Mouse (Mus musculus) brain, embryonic 14.5 days (tissue): ENCODE measurements around the gene Slit2. TPM values are rescaled to one million over a fixed set of nuclear protein-coding genes. Genes with fewer than 3 reads are reported as not detected.

ENCODE experiments used
- DNase-seq: peaks from one replicate; pipeline ENCODE4 v3.0.0-alpha.2; 2011; ENCODE audit warnings: low read depth
- CTCF ChIP-seq: fragments of 200-500 bp; IDR thresholded peaks from 2 replicates; pipeline ENCODE4 v1.5.1; 2012; ENCODE audit warnings: inconsistent platforms, mild to moderate bottlenecking, moderate library complexity, borderline replicate concordance; ENCODE audit not compliant: insufficient read depth, insufficient read length; ENCODE audit errors: extremely low read depth
- POLR2A ChIP-seq: fragments of 200-500 bp; IDR thresholded peaks from 2 replicates; pipeline ENCODE4 v1.6.1; 2012; ENCODE audit warnings: mild to moderate bottlenecking, inconsistent platforms, borderline replicate concordance; ENCODE audit not compliant: poor library complexity, insufficient read depth, insufficient read length, severe bottlenecking; ENCODE audit errors: extremely low read depth
- polyA plus RNA-seq: library from polyadenylated mRNA; depleted of rRNA; stranded (reverse); fragments of >200 nt; gene quantifications from 2 replicates; pipeline ENCODE4 v1.2.3, GENCODE M21; 2012

Slit2 gene
- polyA plus RNA-seq, 1 experiment = 31.8 TPM

DNA sequence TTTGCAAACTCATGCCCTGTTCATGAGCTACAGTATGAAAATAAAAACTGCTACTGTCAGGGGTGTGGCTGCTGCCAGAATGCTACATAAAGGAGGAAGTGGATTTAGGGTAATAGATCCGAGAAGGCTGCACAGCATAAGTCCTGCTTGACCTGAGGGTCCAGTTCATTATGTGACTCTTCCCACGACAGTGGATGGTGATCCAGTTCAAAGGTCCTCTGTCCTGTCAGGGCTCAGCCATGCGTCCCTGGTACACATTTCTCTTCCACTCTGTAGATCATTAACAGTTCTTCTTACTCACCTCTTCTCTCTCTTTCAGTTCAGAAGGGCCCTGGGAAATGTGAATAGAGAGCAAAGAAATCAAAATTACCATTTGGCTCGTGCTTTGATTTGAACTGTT lies 265.4 kb downstream of the Slit2 start:
- TF ChIP-seq POLR2A = no peak
- DNase-seq = no peak

DNA sequence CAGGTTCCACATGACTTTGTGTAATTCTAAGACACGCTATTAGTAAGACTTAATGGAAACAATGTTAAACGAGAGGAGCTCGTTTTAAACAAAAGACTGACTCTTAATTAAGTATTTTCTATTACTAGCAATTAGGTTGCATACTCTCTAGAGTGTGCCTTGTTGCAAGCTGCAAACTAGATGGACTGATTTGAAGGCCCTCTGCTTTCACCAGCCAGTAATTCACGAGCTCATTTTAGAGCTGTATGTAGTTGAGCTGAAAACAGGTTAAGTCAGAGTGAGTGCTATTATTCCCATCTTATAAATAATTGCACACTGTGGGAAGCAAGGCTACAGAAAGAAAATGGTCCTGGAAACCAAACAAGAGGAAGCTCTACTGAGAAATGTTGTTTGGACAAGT lies 294.6 kb downstream of the Slit2 start:
- no peak for TF ChIP-seq CTCF
- no peak for TF ChIP-seq POLR2A
- peak; percentile 25 for DNase-seq

DNA sequence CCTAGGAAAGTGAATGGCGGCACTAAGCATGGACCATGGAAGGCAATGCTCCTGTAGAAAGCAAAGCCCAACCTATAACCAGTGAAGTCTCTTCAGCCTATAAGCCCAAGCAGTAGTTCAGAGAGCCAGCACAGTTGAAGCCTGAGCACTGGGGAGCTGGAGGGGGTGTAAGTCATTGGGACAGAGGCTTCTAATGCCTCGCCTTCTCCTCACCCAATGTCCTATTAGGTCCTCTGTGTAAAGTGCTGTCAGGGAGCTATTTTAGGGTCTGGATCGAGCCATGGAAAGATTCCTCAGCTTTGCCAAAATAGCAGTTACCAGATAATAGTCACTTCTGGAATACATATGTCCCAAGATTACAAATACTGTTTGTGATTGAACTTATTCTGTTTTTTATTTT lies 318.2 kb downstream of the Slit2 start:
- TF ChIP-seq CTCF (no peak), POLR2A (no peak)
- DNase-seq = no peak

DNA sequence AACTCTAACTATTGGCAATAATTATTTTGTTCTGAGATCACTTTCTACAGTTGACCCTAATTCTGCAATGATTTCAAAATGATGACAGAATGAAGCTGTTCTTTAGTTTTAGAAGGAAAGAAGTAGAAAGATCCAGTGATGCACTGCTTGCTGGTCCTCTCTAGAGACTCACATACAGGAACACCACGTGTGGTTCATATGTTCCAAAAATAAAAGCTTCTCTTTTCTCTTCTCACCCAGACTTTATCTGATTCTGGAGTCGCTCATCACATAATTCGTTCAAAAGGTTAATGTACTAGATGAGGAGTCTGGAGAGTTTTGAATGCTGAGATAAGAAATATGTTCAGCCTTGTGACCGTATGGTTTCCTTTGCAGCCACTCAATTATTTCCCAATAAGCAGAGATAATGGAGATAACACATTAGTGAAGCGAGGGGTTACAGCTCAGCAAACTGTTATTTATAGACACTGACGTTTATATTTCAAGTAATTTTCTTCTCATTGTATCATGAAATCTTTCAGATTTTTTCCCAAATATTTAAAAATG lies 332.2 kb downstream of the Slit2 start:
- DNase-seq = no peak
- TF ChIP-seq POLR2A (no peak), CTCF (no peak)

DNA sequence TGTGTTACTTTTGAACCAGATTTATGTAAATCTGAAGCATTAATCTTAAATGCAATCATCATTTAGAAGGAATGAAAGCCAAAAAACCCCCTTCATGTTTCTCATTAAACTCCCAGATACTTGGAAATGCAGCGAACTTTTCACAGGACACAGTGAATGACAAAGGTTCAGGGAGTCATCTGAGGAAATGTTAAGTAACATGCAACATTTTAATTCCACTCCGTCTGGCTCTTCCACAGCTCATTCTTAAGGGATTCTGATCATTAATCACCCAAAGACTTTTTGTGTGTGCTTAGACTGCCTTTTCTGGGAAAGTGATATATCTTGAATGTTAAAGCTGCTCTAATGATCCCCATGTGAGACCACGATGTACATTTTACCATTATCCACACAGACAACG lies 337.7 kb downstream of the Slit2 start:
- no peak for DNase-seq
- no peak for TF ChIP-seq POLR2A
- no peak for TF ChIP-seq CTCF

DNA sequence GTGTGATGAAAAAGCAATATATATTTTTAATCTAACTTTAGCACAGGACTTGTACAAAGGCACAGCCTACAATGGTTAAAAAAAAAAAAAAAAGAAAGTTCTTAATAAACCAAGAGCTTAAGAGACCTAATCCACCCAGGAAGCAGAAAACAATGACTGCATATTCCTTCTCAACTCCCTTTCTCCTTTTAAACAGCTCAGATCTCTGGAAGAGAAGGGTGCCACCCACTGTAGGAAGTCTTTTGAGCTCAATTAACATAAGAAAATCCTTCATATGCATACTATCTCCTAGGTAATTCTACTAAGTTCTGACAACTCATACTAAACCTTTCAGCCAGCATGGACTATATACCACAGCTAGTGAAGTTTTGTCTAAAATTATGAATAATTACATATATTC lies 343.3 kb downstream of the Slit2 start:
- DNase-seq = no peak
- TF ChIP-seq CTCF (no peak), POLR2A (no peak)

DNA sequence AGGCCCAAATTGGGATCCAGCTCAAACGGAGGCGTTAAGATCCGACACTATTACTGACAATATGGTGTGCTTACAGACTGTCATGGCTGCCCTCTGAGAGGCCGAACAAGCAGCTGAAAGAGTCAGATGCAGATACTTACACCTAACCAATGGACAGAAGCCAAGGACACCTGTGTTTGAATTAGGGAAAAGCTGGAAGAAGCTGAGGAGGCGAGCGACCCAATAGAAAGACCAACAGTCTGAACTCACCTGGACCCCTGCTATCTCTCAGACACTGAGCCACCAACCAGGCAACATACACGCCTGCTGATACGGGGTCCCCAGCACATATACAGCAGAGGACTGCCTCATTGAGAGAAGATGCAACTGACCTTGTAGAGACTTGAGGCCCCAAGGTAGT lies 344.7 kb downstream of the Slit2 start, which contains the start of gene 5730480H06Rik:
5730480H06Rik (plus strand) TSS at position 301 of the 400 bp plus-strand sequence.
- TF ChIP-seq CTCF = no peak
- TF ChIP-seq POLR2A = no peak

DNA sequence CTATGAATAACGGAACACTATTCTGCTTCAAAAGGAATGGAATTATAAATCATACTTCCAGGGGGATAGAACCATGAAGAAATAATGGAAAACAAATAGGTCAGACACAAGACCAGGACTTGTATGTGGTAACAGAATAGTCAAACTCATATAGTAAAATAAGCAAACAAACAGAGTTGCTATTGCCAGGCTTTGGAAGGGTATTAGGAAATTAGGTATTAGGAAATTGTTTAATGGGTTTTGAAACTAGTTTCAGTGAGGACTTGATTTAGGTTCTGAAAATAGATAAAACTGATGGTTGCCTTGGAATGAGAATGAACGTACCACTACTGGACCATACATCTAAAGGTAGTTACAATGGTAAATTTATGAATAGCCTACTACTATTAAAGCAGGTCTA lies 346.8 kb downstream of the Slit2 start:
- TF ChIP-seq POLR2A = no peak
- TF ChIP-seq CTCF = no peak
- DNase-seq = no peak

More for the DNA sequence above, 344.7 kb downstream of the Slit2 start, which contains the start of gene 5730480H06Rik:
- no peak for DNase-seq

DNA sequence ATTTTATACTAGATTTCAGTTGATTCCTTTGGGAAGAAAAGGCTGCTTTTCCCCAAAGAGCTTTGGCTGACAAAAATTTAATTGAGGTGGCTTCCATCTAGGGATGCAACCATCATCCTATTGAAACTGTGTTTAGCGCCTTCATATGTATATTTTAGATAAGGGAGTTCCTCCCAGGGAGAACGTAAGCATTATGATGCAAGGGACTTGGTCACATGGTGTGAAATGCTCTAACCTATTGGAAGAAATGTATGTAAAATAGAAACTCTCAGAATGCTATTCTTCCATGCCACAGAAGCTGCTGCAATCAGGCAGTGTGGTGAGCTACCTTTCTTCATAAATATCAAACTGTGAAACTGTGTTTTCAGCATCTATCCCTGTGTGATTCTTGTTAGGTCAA lies 347.9 kb downstream of the Slit2 start:
- TF ChIP-seq POLR2A (no peak), CTCF (no peak)

DNA sequence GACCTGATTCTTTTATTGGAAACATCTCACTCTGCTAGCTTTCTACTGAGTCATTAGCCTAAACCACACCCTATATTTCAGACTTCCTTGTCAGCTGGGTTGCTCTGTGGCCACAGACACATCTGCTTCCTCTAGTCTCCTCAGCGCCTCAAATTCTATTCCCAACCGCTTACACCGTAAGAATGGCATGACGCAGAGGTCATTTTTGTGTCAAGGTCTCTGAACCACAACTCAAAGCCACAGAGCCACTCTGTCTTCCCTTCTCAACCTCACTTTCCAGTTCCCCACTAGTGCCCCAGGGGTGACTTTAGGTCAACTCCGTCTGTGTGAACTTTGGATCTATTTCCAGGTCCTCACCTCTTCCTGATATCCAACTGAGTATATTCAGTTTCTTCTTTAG lies 348.5 kb downstream of the Slit2 start:
- TF ChIP-seq POLR2A = no peak
- no peak for DNase-seq

More for the DNA sequence above, 347.9 kb downstream of the Slit2 start:
- DNase-seq = no peak

DNA sequence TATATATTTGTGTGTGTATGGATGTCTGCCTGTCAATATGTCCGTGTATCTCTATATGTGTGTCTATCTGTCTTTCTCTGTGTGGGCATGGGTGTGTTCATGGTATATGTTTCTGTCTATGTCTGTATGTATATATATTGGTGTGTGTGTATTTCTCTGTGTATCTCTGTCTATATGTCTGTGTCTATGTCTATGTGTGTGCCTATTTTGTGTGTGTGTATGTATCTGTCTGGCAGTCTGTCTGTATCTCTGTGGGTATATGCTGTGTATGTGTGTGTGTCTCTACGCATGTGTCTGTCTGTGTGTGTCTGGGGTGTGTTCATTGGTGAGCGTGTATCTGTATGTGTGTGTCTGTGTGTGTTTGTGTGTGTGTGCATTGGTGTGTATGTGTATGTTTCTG lies 350.5 kb downstream of the Slit2 start:
- TF ChIP-seq CTCF (no peak), POLR2A (no peak)
- DNase-seq = no peak

DNA sequence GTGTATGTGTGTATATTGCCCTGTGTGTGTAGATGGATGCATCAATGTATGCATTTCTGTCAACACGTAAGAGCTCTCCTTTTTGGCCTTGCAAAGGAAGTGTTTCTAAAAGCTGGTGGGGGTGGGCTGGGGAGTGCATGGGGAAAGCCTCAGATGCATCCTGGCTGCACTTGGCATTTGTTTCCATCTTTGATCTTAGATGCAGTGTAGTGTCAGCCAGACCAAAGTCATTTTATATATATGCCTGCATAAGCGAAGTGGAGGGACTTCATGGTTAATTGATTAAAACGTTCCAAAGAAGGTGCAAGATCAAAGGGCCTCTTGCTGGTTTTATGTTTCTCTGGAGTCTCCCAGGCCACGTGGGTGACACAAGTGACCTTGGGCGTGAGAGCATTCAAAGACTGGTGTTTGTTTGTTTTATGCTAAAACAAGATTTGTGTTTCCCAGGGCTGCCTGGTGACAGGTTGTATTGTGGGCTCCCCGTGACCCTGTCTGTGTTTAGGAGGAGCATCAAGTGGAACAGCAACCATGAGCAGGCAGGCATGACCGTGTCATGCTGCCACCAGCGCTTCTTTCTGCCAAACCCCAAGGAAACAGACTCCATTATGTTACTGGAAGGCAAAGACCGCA lies 351.1 kb downstream of the Slit2 start:
- TF ChIP-seq CTCF = no peak
- TF ChIP-seq POLR2A = no peak
- DNase-seq = peak; percentile 40

DNA sequence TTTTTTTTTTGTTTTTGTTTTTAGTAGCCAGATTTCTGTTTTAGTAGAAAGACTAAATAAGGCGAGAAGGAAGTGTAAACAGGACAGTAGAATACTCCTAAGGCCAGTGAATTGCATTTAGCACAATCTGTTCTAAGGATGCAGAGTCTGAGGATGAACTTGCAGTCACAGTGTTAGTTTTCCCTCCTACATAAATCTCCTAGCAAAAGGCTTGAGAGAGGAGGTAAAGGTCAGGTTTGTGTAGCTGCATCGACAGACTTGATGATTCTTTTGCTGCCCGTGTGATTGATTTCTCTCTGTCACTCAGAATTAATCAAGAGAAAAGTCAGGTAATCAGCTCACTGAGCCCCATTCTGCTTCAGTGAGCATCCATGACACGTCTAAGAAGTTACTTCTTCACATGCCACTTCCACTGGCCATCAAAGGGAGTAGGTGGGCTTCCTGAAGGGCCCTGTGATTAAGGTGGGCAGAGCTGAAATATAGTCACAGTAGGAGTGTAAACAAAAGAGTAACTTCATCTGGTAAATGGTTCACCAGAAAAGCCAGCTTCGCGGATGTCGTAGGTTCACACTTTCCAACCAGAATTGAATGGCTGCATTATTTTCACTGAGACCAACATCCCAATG lies 358.0 kb downstream of the Slit2 start:
- TF ChIP-seq POLR2A (no peak), CTCF (no peak)
- peak; percentile 15 for DNase-seq
